Mouse (Mus musculus) forebrain, embryonic 12.5 days (tissue): ENCODE measurements around the gene Rhbdd1. TPM values are rescaled to one million over a fixed set of nuclear protein-coding genes. Genes with fewer than 3 reads are reported as not detected.

Source experiments
- ATAC-seq: fragments of 200-750 bp; cut with Nextera tagmentation; 2 replicates; pipeline ENCODE4 v1.8.0; 2017; ENCODE audit warnings: moderate TSS enrichment; ENCODE audit not compliant: low FRiP score
- H3K27ac ChIP-seq: fragments of 300-500 bp; sonication (generic); 2 replicates; pipeline ENCODE4 v1.5.1; 2016; ENCODE audit warnings: mild to moderate bottlenecking
- H3K27me3 ChIP-seq: fragments of 300-500 bp; sonication (generic); 2 replicates; pipeline ENCODE4 v1.6.1; 2016; ENCODE audit warnings: mild to moderate bottlenecking
- H3K36me3 ChIP-seq: fragments of 300-500 bp; sonication (generic); replicated peaks from 2 replicates; pipeline ENCODE4 v1.6.1; 2016; ENCODE audit warnings: mild to moderate bottlenecking
- H3K4me1 ChIP-seq: fragments of 300-500 bp; sonication (generic); 2 replicates; pipeline ENCODE4 v1.6.1; 2016
- H3K4me2 ChIP-seq: fragments of 300-500 bp; sonication (generic); 2 replicates; pipeline ENCODE4 v1.6.1; 2016; ENCODE audit warnings: mild to moderate bottlenecking, moderate library complexity
- H3K4me3 ChIP-seq: fragments of 300-500 bp; sonication (generic); replicated peaks from 2 replicates; pipeline ENCODE4 v1.5.1; 2016; ENCODE audit warnings: mild to moderate bottlenecking
- H3K9ac ChIP-seq: fragments of 300-500 bp; sonication (generic); 2 replicates; pipeline ENCODE4 v1.6.1; 2016; ENCODE audit warnings: mild to moderate bottlenecking
- H3K9me3 ChIP-seq: fragments of 300-500 bp; sonication (generic); 2 replicates; pipeline ENCODE4 v1.6.1; 2016
- WGBS: fragments of 180-500 bp; shearing (Covaris S2); methylation state at CpG from one replicate; pipeline ENCODE4 v1.1.7; 2016; 5-methylcytosine and 5-hydroxymethylcytosine counted together
- polyA plus RNA-seq: library from polyadenylated mRNA; unstranded; fragments of >200 nt; fragmentation: Nextera tagmentation; extraction: Ambion mirVana; gene quantifications from 2 replicates; pipeline ENCODE4 v1.2.1, GENCODE M21; 2016

Gene Rhbdd1
- polyA plus RNA-seq, 1 experiment from 2014 or later: 8.9 TPM

- Histone ChIP-seq H3K4me1 (peaks cover 10% of the 10 kb centered on the region; the same call in 1 of the 2 replicates), H3K27ac (no peak overlapping the region), H3K36me3 (no peaks in the 10 kb centered on the region), H3K9ac (no peak overlapping the region), H3K9me3 (no peaks in the 10 kb centered on the region), H3K4me2 (no peak overlapping the region), H3K27me3 (no peaks in the 10 kb centered on the region), H3K4me3 (no peak overlapping the region)
- ATAC-seq: peak; percentile 33; the same call in 1 of the 2 replicates
- 82% methylated on average over 5 of the region's 5 CpGs for WGBS
Observed at GRCm38 (mm10) chr1:82411521-82411920, 95.3 kb downstream of the Rhbdd1 start.

GRCm38 (mm10) chr1:82412085-82412484, 95.8 kb downstream of the Rhbdd1 start:
- no peak overlapping the region for H3K9ac ChIP-seq
- no peak overlapping the region for H3K4me3 ChIP-seq
- no peak for ATAC-seq
- no peaks in the 10 kb centered on the region for H3K36me3 ChIP-seq
- no peak overlapping the region for H3K4me2 ChIP-seq
- no peak overlapping the region for H3K27ac ChIP-seq
- H3K4me1 ChIP-seq: peaks cover 13% of the 10 kb centered on the region
- no peaks in the 10 kb centered on the region for H3K9me3 ChIP-seq
- H3K27me3 ChIP-seq: no peaks in the 10 kb centered on the region
- 80% methylated on average over 4 of the region's 4 CpGs for whole genome bisulfite sequencing

GRCm38 (mm10) chr1:82414434-82415045, 98.3 kb downstream of the Rhbdd1 start:
- no peak overlapping the region for H3K27ac ChIP-seq
- no peak overlapping the region for H3K4me2 ChIP-seq
- 97% methylated on average over 3 of the region's 3 CpGs for WGBS
- no peaks in the 10 kb centered on the region for H3K9me3 ChIP-seq
- no peak overlapping the region for H3K4me3 ChIP-seq
- H3K27me3 ChIP-seq: no peaks in the 10 kb centered on the region
- ATAC-seq: no peak
- H3K36me3 ChIP-seq: no peaks in the 10 kb centered on the region
- no peak overlapping the region for H3K9ac ChIP-seq
- peaks cover 14% of the 10 kb centered on the region for H3K4me1 ChIP-seq

- 81% methylated on average over 4 of the region's 4 CpGs for WGBS
- no peak overlapping the region for H3K9ac ChIP-seq
- no peaks in the 10 kb centered on the region for H3K9me3 ChIP-seq
- H3K4me3 ChIP-seq: no peak overlapping the region
- H3K4me1 ChIP-seq: peaks cover 14% of the 10 kb centered on the region
- no peaks in the 10 kb centered on the region for H3K36me3 ChIP-seq
- H3K4me2 ChIP-seq: no peak overlapping the region
- no peaks in the 10 kb centered on the region for H3K27me3 ChIP-seq
- ATAC-seq: no peak
- no peak overlapping the region for H3K27ac ChIP-seq
Observed at GRCm38 (mm10) chr1:82415641-82416040, 99.4 kb downstream of the Rhbdd1 start.

GRCm38 (mm10) chr1:82427729-82428128, 111.5 kb downstream of the Rhbdd1 start:
- Histone ChIP-seq H3K4me1 (no peaks in the 10 kb centered on the region; the same call in 1 of the 2 replicates), H3K27me3 (no peaks in the 10 kb centered on the region), H3K36me3 (no peaks in the 10 kb centered on the region), H3K4me3 (no peak overlapping the region), H3K9me3 (no peaks in the 10 kb centered on the region), H3K9ac (no peak overlapping the region), H3K27ac (no peak overlapping the region), H3K4me2 (no peak overlapping the region)
- ATAC-seq: no peak
- 95% methylated on average over 5 of the region's 5 CpGs for WGBS

GRCm38 (mm10) chr1:82429061-82429460, 112.8 kb downstream of the Rhbdd1 start:
- peak; percentile 45; the same call in 1 of the 2 replicates for ATAC-seq
- 56% methylated on average over 1 of the region's 1 CpGs for WGBS
- no peaks in the 10 kb centered on the region for H3K27me3 ChIP-seq
- H3K4me2 ChIP-seq: no peak overlapping the region
- no peaks in the 10 kb centered on the region for H3K36me3 ChIP-seq
- no peak overlapping the region for H3K9ac ChIP-seq
- no peak overlapping the region for H3K4me3 ChIP-seq
- no peak overlapping the region for H3K27ac ChIP-seq
- peaks cover 4% of the 10 kb centered on the region for H3K4me1 ChIP-seq
- no peaks in the 10 kb centered on the region for H3K9me3 ChIP-seq

- Histone ChIP-seq H3K9ac (no peak overlapping the region), H3K27ac (no peak overlapping the region), H3K4me1 (peaks cover 4% of the 10 kb centered on the region), H3K4me3 (no peak overlapping the region), H3K9me3 (no peaks in the 10 kb centered on the region), H3K4me2 (no peak overlapping the region), H3K36me3 (no peaks in the 10 kb centered on the region), H3K27me3 (no peaks in the 10 kb centered on the region)
- 67% methylated on average over 15 of the region's 15 CpGs for WGBS
- ATAC-seq: peak; percentile 75
Observed at GRCm38 (mm10) chr1:82432919-82433648, 116.8 kb downstream of the Rhbdd1 start.

GRCm38 (mm10) chr1:82433649-82434005, 117.4 kb downstream of the Rhbdd1 start:
- Histone ChIP-seq H3K27me3 (no peaks in the 10 kb centered on the region), H3K4me3 (no peak overlapping the region), H3K9me3 (no peaks in the 10 kb centered on the region), H3K9ac (no peak overlapping the region), H3K4me1 (peaks cover 4% of the 10 kb centered on the region), H3K36me3 (no peaks in the 10 kb centered on the region), H3K4me2 (no peak overlapping the region), H3K27ac (no peak overlapping the region)
- peak; percentile 37; the same call in 1 of the 2 replicates for ATAC-seq
- WGBS: 78% methylated on average over 5 of the region's 5 CpGs

- Histone ChIP-seq H3K4me2 (no peak overlapping the region), H3K9me3 (no peaks in the 10 kb centered on the region), H3K9ac (no peak overlapping the region), H3K4me3 (no peak overlapping the region), H3K4me1 (peaks cover 4% of the 10 kb centered on the region), H3K27me3 (no peaks in the 10 kb centered on the region), H3K27ac (no peak overlapping the region), H3K36me3 (no peaks in the 10 kb centered on the region)
- no peak for ATAC-seq
- 71% methylated on average over 3 of the region's 3 CpGs for WGBS
Observed at GRCm38 (mm10) chr1:82437273-82437672, 121.0 kb downstream of the Rhbdd1 start.

GRCm38 (mm10) chr1:82440123-82440522, 123.9 kb downstream of the Rhbdd1 start:
- Histone ChIP-seq H3K4me2 (no peak overlapping the region), H3K36me3 (no peaks in the 10 kb centered on the region), H3K27ac (no peak overlapping the region), H3K9me3 (no peaks in the 10 kb centered on the region), H3K4me3 (no peak overlapping the region), H3K9ac (no peak overlapping the region), H3K4me1 (no peaks in the 10 kb centered on the region), H3K27me3 (no peaks in the 10 kb centered on the region)
- WGBS: 52% methylated on average over 1 of the region's 1 CpGs
- no peak for ATAC-seq

- ATAC-seq: no peak
- no peaks in the 10 kb centered on the region for H3K4me1 ChIP-seq
- H3K27ac ChIP-seq: no peak overlapping the region
- H3K9ac ChIP-seq: no peak overlapping the region
- H3K4me2 ChIP-seq: no peak overlapping the region
- no peaks in the 10 kb centered on the region for H3K36me3 ChIP-seq
- no peak overlapping the region for H3K4me3 ChIP-seq
- H3K27me3 ChIP-seq: no peaks in the 10 kb centered on the region
- H3K9me3 ChIP-seq: no peaks in the 10 kb centered on the region
- WGBS: 80% methylated on average over 4 of the region's 4 CpGs
Observed at GRCm38 (mm10) chr1:82443517-82443916, 127.3 kb downstream of the Rhbdd1 start.

- H3K4me2 ChIP-seq: no peak overlapping the region
- no peaks in the 10 kb centered on the region for H3K27me3 ChIP-seq
- H3K9me3 ChIP-seq: no peaks in the 10 kb centered on the region
- no peak for ATAC-seq
- H3K4me3 ChIP-seq: no peak overlapping the region
- no peak overlapping the region for H3K9ac ChIP-seq
- 89% methylated on average over 7 of the region's 7 CpGs for WGBS
- H3K36me3 ChIP-seq: no peaks in the 10 kb centered on the region
- no peak overlapping the region for H3K27ac ChIP-seq
- no peaks in the 10 kb centered on the region for H3K4me1 ChIP-seq
Observed at GRCm38 (mm10) chr1:82446049-82446448, 129.8 kb downstream of the Rhbdd1 start.

- H3K9ac ChIP-seq: no peak overlapping the region
- no peak overlapping the region for H3K4me3 ChIP-seq
- no peaks in the 10 kb centered on the region for H3K36me3 ChIP-seq
- no peaks in the 10 kb centered on the region for H3K9me3 ChIP-seq
- no peak for ATAC-seq
- 83% methylated on average over 4 of the region's 4 CpGs for WGBS
- no peaks in the 10 kb centered on the region for H3K27me3 ChIP-seq
- no peak overlapping the region for H3K27ac ChIP-seq
- H3K4me1 ChIP-seq: peaks cover 9% of the 10 kb centered on the region
- no peak overlapping the region for H3K4me2 ChIP-seq
Observed at GRCm38 (mm10) chr1:82449851-82450250, 133.6 kb downstream of the Rhbdd1 start.
